Mouse (Mus musculus) common myeloid progenitor, adult 5-6 weeks (primary cell): ENCODE results near the gene Ndp. TPM values are rescaled to one million over a fixed set of nuclear protein-coding genes. Genes with fewer than 3 reads are reported as not detected.

ENCODE experiments used
- ATAC-seq: replicated peaks from 2 replicates; pipeline ENCODE4 v1.8.0; 2016; ENCODE audit warnings: low read depth, mild to moderate bottlenecking, moderate TSS enrichment, inconsistent platforms; ENCODE audit not compliant: poor library complexity, severe bottlenecking
- total RNA-seq: library from RNA; stranded (forward); fragments of 200-1000, 187-1606 nt; gene quantifications from 2 replicates; pipeline ENCODE4 v1.2.3, GENCODE M21; 2017

The Ndp gene
- total RNA-seq = not detected in 2 replicates

DNA sequence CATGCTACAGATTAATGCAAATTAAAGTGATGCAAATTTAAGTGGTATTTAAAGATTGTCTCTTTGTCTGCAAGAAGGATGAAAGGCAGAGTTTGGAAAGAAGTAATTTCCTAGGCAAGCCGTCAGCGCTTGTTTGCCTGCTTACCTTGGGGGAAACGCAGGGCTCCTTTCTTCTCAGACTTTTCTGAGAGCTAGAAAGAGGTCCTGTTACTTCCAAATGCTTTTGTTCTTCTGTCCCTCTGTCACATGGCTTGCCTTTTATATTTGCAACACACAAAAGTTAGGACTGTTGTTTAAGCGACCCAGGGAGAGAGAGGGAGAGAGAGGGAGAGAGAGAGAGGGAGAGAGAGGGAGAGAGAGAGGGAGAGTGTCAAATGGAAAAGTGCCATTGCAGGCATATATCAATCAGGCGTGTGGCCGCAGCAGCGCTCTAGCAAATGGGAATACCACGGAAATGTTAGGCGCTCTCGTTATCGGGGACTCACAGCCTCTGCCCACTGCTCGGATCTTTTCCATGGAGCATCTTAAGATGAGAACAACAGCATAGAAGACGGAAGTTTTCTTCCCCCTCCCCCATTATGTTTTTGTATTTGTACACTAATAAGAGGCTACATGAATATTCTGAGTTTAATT, at the start of gene Ndp:
Gene Ndp (minus strand): TSS at position 534 of the 633 bp plus-strand sequence.
- no peak for ATAC-seq

GRCm38 (mm10) chrX:16954767-16955166, 43.2 kb upstream of the Ndp start:
- ATAC-seq = peak; percentile 60; the same call in 1 of the 2 replicates

GRCm38 (mm10) chrX:16918006-16918405, 6.4 kb upstream of the Ndp start:
- no peak for ATAC-seq

DNA sequence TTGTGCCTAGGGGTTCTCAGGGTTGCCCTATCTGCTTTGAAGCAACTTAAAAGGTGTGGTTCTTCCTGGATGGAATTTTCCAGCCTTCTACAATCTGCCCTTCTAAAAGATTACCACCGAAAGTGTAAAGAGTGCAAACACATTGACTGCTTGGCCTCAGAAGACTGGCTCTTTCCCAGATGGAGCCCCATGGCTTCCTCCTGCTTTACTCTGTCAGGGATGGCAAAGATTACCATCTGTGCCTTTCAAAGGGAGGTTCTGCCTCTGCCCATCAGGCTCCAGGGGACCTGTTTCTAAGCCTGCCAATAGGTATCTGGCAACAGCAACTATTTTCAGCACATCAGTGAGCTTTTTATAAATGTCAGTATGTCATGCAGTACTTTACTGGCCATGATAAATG, 1.5 kb upstream of the Ndp start:
- ATAC-seq = no peak

DNA sequence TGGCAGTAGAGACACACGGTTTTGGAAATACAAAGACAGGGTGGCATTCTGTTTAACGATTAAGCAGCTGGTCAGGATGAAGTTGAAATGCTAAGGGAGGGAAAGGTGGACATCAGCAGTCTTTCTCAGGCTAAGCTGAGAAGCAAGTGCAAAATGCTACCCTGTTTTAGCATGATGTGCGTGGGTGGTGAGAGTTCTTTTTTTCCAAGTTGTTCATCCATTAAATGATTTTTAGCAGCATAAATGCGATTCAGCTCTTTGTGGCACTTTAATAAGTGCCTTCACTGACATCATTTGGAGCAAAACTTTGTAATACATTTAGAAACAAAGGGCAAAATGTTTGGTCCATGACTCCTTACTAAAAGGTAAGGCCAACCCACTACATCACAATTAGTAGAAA, 337 bp upstream of the Ndp start:
- ATAC-seq = no peak

DNA sequence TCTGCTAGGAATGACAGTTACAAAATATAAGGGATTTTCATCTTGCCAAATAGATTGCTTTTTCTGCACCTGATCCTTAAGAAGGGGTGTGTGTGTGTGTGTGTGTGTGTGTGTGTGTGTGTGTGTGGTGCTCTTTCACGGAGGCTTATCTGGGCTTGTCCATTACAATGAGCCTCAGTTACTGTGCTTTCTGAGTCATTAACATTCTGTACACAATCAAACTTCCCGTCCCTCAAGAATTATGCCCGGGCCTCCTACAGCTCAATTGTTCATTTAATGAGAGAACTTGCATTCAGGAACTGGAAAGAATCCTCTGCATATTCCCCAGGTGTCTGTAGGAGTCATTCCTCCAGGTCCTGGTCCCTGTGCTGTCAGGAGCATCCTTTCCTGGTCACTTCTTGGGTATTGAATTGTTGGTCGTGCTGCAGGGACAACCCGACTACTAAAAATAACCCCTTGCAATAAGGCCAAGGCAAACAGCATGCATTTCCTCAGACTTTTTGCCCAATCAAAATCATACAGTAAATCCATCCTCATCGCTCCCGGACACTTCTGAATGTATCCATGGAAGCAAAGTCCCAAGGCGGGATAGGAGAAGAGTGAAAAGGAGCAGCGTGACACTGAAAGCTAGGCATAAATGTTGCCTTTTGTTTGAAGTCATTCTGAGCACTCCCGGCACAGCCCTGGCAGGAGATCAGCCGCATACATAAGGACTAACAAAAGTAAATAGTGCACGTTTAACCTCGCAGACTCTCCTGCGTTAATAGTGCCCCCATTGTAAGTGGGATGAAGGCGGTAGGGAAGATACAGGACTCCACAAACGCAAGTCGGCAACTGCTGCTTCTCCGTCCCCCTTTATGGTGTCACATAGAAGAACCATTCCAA, 1.1 kb downstream of the Ndp start:
- ATAC-seq = no peak

- no peak for ATAC-seq
Observed at GRCm38 (mm10) chrX:16908652-16909051, 2.9 kb downstream of the Ndp start.

DNA sequence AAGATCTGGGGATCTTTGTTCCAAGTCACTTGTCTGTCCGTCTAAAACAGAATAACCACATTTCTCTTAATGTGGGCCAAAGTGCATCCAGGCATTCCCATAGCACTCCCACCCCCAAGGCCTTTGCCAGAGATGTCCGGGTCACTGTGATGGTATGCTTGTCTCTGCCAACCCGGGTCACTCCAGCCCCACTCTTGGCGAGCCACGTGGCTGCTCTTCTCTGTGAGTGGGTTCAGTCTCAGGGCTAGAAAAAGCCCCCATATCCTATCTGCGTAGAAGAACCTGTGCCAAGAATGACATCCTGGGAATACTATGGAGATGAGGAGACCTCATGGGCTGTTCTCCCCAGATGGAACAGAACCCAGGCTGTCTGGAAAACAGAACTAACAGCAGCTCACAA, 4.0 kb downstream of the Ndp start:
- no peak for ATAC-seq

GRCm38 (mm10) chrX:16894377-16895175, 17.0 kb downstream of the Ndp start:
- ATAC-seq = peak; percentile 98

DNA sequence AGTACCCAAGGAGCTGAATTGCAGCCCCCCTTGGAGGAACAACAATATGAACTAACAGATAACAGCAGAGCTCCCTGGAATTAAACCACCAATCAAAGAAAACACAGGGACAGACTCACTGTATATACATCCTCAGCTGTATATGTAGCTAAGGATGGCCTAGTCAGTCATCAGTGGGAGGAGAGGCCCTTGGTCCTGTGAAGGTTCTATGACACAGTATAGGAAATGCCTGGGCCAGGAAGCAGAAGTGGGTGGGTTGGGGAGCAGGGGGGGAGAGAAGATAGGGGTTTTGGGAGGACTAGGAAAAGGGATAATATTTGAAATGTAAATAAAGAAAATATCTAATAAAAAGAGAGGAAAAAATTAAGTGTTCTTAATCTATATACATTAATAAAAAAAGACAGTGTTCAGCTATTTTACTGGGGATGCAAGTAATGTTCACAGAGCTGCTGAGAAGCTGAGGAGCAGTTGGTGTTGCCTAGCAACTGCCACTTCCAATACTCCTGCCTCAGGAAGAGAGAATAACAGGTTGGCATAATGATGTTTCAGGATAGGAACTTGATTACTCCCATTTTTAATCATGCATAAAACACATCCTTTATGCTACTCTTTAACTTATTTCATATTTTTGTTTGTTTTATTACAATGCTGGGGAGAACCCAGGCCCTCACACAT, 43.8 kb downstream of the Ndp start:
- ATAC-seq = no peak

GRCm38 (mm10) chrX:16860244-16860643, 51.3 kb downstream of the Ndp start:
- no peak for ATAC-seq

GRCm38 (mm10) chrX:16846034-16846433, 65.5 kb downstream of the Ndp start:
- ATAC-seq = no peak

DNA sequence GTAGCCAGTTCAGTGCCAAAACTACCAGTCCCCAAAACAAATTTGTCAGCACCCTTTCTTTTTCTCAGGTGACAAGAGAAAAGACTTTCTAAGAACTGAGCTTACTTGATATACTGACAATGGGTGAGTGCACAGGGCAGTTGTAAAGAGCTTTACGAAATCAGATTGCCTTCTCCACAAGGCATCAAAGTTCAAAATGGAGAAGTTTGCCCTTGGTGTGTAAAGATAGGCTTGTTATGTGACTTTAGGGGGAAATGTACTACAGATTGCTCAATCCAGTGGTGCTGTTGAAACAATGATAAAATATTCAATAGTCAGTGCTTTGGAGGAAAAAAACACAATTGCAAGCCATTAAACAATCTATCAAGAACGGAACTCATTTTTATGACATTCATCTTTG, 70.1 kb downstream of the Ndp start:
- no peak for ATAC-seq

DNA sequence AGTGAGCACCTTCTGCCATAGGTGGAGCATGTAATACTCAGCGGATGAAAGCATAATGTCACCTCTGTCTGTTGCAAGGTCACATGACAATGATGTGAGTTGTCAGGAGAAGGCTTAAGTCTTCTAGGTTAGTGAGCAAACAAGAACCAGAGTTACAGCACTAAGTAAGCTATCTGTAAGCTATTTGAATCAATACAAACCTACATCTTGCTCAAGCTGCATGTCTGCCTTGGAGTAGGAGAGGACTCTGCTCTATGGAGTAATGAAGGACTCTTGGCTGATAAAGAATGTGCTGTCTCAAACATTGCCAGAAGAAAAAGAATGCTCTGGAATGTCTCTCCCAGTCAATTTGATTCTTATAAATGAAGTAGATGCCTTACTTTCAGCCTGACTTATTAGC, 74.3 kb downstream of the Ndp start:
- ATAC-seq = no peak

GRCm38 (mm10) chrX:16836488-16837082, 75.0 kb downstream of the Ndp start:
- ATAC-seq = no peak

Other genes starting within 250 kb of the Ndp start
- 0.09 TPM in 1 of 2 replicates, not detected in the other for gene Maob, start 94.4 kb downstream of the Ndp start, total RNA-seq